Mouse (Mus musculus): ENCODE data around the gene Hibadh. TPM values are rescaled to one million over a fixed set of nuclear protein-coding genes. Genes with fewer than 3 reads are reported as not detected.
A peak's percentile ranks its signal among the peaks of the same experiment; 100 is the strongest.
"Not testable (repeated sequence)": the region's sequence is repeated elsewhere in the genome, so short reads cannot be mapped to it uniquely, and the experiment has no call there.

The Hibadh gene
- total and polyA plus RNA-seq, 2 experiments from 2014 or later, result 29.0 to 50.9 TPM

DNA sequence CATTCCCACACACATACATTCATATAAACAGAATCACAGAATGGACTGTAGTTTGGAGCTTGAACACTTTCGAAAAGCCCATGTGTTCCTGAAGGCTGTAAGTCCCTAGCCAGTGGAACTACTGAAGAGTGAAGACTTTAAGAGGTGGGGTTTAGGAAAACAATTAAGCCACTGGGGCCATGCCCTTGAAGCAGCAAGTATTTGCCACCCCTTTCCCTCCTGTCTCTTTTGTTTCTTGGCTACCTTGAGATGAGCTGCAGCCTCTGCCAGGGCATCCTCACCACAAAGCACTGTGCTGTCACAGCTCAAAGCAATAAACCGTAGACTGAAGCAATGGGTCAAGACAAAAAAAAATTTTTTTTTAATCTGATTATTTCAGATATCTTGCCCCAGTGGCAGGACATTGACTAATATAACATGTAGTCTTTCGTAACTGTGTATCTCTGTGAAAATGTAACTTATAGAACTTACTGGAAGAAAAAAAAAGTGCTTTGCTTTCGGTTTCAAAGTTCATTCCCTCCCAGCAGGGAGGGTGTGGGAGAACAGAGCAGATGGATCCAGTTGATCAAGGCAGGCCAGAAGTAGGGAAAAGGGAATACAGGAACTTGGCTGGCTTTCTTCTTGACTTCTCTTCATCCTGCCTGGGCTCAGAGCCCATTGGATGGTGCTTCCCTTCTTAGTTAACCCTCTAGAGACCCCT, 35.2 kb upstream of the Hibadh start:
- no peak overlapping the region for H3K9ac ChIP-seq
- H3K4me1 ChIP-seq (ENCODE audit: insufficient read depth), result no peaks in the 10 kb centered on the region
- no peaks in the 10 kb centered on the region for H3K9me3 ChIP-seq (ENCODE audit: low read length)
- H3K27me3 ChIP-seq (ENCODE audit: insufficient read depth, low read length), result no peaks in the 10 kb centered on the region
- TF ChIP-seq CTCF (IDR thresholded peaks at IDR 0.05; ENCODE audit: low read depth), result no peak
- 63% methylated on average over 4 of the region's 4 CpGs for WGBS
- no peak overlapping the region for H3K27ac ChIP-seq (ENCODE audit: low read depth, low read length)
- H3K36me3 ChIP-seq (ENCODE audit: insufficient read depth), result no peaks in the 10 kb centered on the region
- peak; percentile 18; the same call in 1 of the 2 replicates for ATAC-seq
- no peak for DNase-seq
- H3K4me3 ChIP-seq (ENCODE audit: low read depth, low read length), result no peak overlapping the region
- no peak overlapping the region for H3K4me2 ChIP-seq (ENCODE audit: low read depth)

DNA sequence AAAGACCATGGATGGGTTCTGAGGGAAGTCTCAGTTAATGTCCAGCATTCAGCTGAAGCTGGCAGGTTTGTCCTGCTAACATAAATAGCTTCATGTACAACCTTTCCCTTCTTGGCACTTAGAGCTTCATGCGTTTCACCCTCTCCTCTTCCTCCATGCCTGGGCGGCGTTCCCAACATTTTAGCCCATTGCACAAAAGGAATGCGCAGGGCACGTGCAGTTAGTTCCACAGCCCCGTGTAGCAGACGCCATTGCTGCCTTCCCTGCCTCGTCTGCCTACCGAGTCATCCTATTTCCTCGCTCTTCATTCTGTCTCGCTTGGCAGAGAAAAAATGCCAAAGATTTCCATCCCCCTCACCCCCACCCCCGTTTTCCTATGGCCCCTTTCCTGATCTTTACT, 34.4 kb upstream of the Hibadh start:
- no peak for TF ChIP-seq CTCF (IDR thresholded peaks at IDR 0.05; ENCODE audit: low read depth)
- ATAC-seq (no peak), DNase-seq (peak; percentile 21)
- H3K9ac ChIP-seq, result no peak overlapping the region
- no peak overlapping the region for H3K4me3 ChIP-seq (ENCODE audit: low read depth, low read length)
- no peak overlapping the region for H3K4me2 ChIP-seq (ENCODE audit: low read depth)
- no peaks in the 10 kb centered on the region for H3K36me3 ChIP-seq (ENCODE audit: insufficient read depth)
- no peaks in the 10 kb centered on the region for H3K9me3 ChIP-seq (ENCODE audit: low read length)
- no peaks in the 10 kb centered on the region for H3K27me3 ChIP-seq (ENCODE audit: insufficient read depth, low read length)
- WGBS, result 55% methylated on average over 12 of the region's 12 CpGs
- no peaks in the 10 kb centered on the region for H3K4me1 ChIP-seq (ENCODE audit: insufficient read depth)
- H3K27ac ChIP-seq (ENCODE audit: low read depth, low read length), result no peak overlapping the region

DNA sequence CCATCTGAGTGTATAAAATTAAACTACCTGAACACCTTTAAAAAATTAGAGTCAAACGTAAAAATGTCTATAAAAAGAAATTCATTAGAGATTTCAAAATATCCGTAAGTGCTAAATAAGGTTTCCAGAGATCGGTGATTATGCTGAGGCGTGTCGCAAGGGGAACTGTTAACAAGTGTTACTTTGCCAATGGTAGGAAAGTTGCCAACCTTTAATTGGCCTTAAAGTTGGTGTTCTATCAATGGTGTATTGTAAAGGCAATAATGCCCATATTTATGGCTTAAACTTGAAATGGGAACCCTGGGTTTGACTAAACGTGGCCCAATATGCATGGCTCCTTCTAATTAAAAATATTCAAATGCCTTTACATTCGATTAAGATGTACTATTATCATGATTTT, 33.5 kb upstream of the Hibadh start:
- no peak overlapping the region for H3K4me2 ChIP-seq (ENCODE audit: low read depth)
- no peak for DNase-seq
- WGBS, result 34% methylated on average over 7 of the region's 7 CpGs
- no peak overlapping the region for H3K9ac ChIP-seq
- no peaks in the 10 kb centered on the region for H3K4me1 ChIP-seq (ENCODE audit: insufficient read depth)
- ATAC-seq, result no peak
- H3K9me3 ChIP-seq (ENCODE audit: low read length), result no peaks in the 10 kb centered on the region
- no peak for TF ChIP-seq CTCF (IDR thresholded peaks at IDR 0.05; ENCODE audit: low read depth)
- H3K27ac ChIP-seq (ENCODE audit: low read depth, low read length), result no peak overlapping the region
- H3K4me3 ChIP-seq (ENCODE audit: low read depth, low read length), result no peak overlapping the region
- no peaks in the 10 kb centered on the region for H3K27me3 ChIP-seq (ENCODE audit: insufficient read depth, low read length)
- no peaks in the 10 kb centered on the region for H3K36me3 ChIP-seq (ENCODE audit: insufficient read depth)

DNA sequence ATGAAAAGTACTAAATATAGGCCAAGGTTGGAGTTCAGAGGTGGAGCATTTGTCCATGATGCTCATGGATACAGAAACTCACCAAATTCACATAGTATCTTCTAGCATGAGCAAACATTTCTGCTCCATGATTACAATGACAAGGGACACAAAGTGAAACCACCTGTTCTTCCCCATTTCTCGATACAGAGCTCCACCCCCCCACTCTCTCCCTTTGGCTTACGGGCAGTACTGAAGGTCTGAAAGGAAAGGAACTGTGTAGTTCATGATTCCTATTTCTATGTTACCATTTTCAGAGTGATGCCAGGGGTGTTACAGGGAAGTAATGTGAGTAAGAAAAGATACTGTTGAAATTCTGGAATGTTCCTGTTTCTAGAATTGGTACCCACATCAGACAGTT, 32.4 kb upstream of the Hibadh start:
- ATAC-seq (no peak), DNase-seq (no peak)
- H3K27ac ChIP-seq (ENCODE audit: low read depth, low read length), result no peak overlapping the region
- H3K9ac ChIP-seq, result no peak overlapping the region
- 63% methylated on average over 2 of the region's 2 CpGs for WGBS
- no peak for TF ChIP-seq CTCF (IDR thresholded peaks at IDR 0.05; ENCODE audit: low read depth)
- H3K4me2 ChIP-seq (ENCODE audit: low read depth), result no peak overlapping the region
- no peaks in the 10 kb centered on the region for H3K36me3 ChIP-seq (ENCODE audit: insufficient read depth)
- H3K4me1 ChIP-seq (ENCODE audit: insufficient read depth), result no peaks in the 10 kb centered on the region
- H3K9me3 ChIP-seq (ENCODE audit: low read length), result no peaks in the 10 kb centered on the region
- H3K4me3 ChIP-seq (ENCODE audit: low read depth, low read length), result no peak overlapping the region
- H3K27me3 ChIP-seq (ENCODE audit: insufficient read depth, low read length), result no peaks in the 10 kb centered on the region

DNA sequence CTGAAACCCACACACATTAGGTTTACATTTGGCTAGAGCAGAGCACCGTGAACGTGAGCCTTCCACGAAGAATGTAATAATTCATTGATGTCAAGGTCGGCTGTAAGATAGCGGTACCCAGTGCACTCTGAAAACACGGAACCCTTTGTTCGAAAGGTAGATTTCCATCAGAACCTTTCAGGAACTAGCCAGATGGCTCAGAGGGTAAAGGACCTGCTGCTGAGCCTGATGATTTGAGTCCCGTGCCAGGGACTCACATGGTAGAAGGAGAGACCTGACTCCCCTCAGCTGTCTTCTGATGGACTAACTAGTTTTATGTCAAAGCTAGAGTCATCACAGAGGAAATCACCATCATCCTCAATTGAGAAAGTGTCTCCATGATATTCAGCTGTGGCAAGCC, 31.6 kb upstream of the Hibadh start:
- Histone ChIP-seq H3K9ac (no peak overlapping the region), H3K36me3 (ENCODE audit: insufficient read depth) (no peaks in the 10 kb centered on the region)
- no peak for ATAC-seq

DNA sequence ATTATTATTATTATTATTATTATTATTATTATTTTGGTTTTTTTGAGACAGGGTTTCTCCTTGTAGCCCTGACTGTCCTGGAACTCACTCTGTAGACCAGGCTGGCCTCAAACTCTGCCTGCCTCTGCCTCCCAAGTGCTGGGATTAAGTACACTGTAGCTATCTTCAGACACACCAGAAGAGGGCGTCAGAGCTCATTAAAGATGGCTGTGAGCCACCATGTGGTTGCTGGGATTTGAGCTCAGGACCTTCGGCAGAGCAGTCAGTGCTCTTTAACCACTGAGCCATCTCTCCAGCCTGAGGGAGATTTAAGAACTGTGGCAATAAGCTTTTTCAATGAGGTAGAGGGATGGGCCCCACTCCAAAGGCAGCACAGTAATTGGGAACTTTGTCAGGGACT, 29.7 kb upstream of the Hibadh start:
- WGBS, result 42% methylated on average over 2 of the region's 2 CpGs
- not testable (repeated sequence) for ATAC-seq; H3K27ac ChIP-seq (ENCODE audit: low read depth, low read length); H3K27me3 ChIP-seq (ENCODE audit: insufficient read depth, low read length); H3K4me3 ChIP-seq (ENCODE audit: low read depth, low read length); H3K9me3 ChIP-seq (ENCODE audit: low read length); H3K9ac ChIP-seq; H3K4me2 ChIP-seq (ENCODE audit: low read depth); DNase-seq; H3K4me1 ChIP-seq (ENCODE audit: insufficient read depth); H3K36me3 ChIP-seq (ENCODE audit: insufficient read depth)

More for the DNA sequence above, 31.6 kb upstream of the Hibadh start:
- no peak overlapping the region for H3K4me2 ChIP-seq (ENCODE audit: low read depth)
- no peak for TF ChIP-seq CTCF (IDR thresholded peaks at IDR 0.05; ENCODE audit: low read depth)
- no peak overlapping the region for H3K27ac ChIP-seq (ENCODE audit: low read depth, low read length)
- H3K9me3 ChIP-seq (ENCODE audit: low read length), result no peaks in the 10 kb centered on the region
- WGBS, result 88% methylated on average over 8 of the region's 8 CpGs
- H3K4me3 ChIP-seq (ENCODE audit: low read depth, low read length), result no peak overlapping the region
- no peaks in the 10 kb centered on the region for H3K4me1 ChIP-seq (ENCODE audit: insufficient read depth)
- no peaks in the 10 kb centered on the region for H3K27me3 ChIP-seq (ENCODE audit: insufficient read depth, low read length)
- DNase-seq, result no peak

DNA sequence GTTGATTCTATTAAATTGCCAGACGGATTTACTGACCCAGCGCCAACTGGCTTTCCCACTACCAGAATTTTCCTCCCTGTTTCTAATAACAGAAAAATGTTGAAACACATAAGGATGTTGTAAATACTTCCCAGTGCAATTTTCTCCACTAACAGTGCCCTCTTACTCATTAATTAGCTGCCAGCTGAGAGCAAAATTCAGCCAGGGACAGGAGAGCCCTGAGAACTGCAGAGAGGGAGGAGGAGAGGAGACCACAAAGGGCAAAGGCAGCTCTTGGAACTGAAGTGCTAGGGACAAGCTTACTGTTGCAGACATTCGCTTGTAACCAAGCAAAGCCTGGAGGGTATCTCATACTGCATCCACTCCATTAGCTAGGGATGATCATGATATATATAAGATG, 27.5 kb upstream of the Hibadh start:
- Histone ChIP-seq H3K9me3 (ENCODE audit: low read length) (no peaks in the 10 kb centered on the region), H3K4me2 (ENCODE audit: low read depth) (no peak overlapping the region), H3K4me3 (ENCODE audit: low read depth, low read length) (no peak overlapping the region), H3K27ac (ENCODE audit: low read depth, low read length) (no peak overlapping the region), H3K9ac (no peak overlapping the region), H3K27me3 (ENCODE audit: insufficient read depth, low read length) (no peaks in the 10 kb centered on the region), H3K36me3 (ENCODE audit: insufficient read depth) (no peaks in the 10 kb centered on the region), H3K4me1 (ENCODE audit: insufficient read depth) (no peaks in the 10 kb centered on the region)
- no peak for TF ChIP-seq CTCF (IDR thresholded peaks at IDR 0.05; ENCODE audit: low read depth)
- WGBS, result 48% methylated on average over 3 of the region's 3 CpGs
- DNase-seq (no peak), ATAC-seq (no peak)
